Mouse (Mus musculus): ENCODE results near the gene Pxdn.

Gene Pxdn

DNA sequence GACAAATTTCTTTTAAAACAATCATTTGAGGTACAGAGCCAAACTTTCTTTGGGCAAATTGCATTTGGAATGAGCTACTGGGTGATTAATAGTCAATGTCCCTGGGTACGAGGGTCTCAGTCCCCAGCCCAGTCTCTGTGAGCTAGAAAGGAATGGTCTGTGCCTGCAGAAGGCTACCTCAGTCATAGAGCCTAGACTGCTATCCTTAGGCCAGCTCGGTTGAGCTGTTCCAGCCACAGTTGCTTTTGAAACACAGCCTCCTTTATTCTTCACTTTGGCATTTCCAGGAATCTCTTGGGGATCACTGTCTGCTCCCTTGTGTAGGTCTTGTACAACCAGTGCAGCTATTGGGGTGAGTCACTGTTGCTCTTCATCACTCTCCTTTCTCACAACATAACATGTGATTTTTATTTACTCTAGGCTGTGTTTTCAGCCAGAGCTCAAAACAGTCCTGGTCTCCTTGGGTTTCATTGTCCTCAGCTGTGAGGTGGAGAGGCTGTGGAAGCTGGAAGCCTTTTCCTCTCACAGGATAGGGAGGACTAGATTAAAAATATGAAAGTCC lies 86.9 kb downstream of the Pxdn start:
- DNase-seq (ENCODE audit: low read depth, low spot score) = no peak

GRCm38 (mm10) chr12:30027721-30028340 lies 90.4 kb downstream of the Pxdn start:
- DNase-seq (ENCODE audit: low read depth, low spot score) = no peak

DNA sequence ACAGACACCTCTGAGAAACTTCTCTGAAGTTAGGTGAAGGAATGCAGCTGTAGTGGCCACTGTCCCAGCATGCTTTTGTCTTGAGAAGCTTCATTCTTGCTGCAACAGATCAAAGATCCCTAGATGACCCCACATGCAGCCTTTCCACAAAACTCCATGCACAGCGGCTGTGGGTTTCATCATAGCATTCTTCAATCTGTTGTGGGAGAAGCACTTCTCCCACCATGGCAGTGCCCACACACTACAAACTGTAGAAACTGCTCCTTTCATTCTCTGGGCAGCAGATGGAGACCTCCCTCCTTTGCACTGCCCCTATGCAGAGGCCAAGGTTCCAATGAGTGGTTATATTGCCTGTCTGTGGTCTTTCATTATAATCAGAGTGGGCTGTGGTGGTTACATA lies 91.7 kb downstream of the Pxdn start:
- no peak for DNase-seq (ENCODE audit: low read depth, low spot score)

DNA sequence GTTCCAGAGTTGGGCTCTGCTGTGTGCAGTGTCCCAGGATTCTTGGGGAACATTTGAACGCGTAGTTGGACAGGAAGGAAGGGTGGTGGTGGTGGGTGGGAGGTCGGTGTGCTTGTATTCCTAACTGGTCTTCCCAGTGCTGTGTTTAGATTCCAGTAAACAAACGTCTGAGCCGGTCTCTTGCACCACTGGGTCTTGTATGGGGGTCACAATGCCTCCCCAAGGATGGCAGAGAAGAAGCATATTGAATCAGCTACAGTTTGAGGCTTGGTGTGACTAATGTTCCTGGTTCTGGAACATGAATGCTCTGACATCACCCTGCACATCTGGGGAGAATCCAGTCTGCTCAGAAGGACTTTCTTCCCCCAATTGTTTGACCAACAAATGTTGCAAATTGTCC lies 93.2 kb downstream of the Pxdn start:
- DNase-seq (ENCODE audit: low read depth, low spot score) = no peak

GRCm38 (mm10) chr12:30034681-30035080 lies 97.3 kb downstream of the Pxdn start:
- DNase-seq (ENCODE audit: low read depth, low spot score) = no peak

GRCm38 (mm10) chr12:30035406-30035805 lies 98.0 kb downstream of the Pxdn start:
- no peak for DNase-seq (ENCODE audit: low read depth, low spot score)

DNA sequence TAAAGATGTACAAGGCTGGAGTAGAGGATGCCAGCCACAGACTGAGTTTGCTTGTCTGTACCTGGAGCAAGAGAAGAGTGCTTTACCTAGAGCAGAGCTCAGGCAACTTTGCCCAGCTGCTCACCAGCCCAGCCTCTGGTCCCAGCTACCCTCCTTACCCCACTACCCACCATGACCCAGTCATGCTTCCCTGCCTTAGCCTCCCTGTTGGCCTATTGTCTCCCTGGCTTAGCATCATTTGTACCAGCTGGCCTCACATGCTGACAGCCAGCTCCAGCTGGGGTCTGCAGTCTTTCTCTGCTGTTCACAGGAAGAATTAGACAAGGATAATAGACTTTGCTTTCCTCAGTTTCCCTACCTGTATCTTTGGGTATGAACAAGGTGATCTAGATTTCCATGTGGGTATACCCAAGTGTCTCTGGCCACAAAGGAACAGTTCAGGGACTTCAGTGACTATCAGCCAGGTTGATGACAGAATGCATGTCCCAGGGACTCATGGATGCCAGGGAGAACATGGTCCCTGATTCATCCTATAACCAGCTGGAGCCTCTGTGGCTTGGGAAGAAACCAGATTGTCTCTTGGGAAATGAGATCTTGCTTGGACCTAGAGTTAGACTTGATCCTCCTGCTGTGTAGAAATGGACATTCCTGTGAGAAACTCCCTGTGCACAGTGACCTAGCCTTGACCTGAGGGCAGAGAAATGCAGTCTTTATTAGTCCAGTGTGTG lies 98.6 kb downstream of the Pxdn start:
- DNase-seq (ENCODE audit: low read depth, low spot score) = no peak

GRCm38 (mm10) chr12:30036569-30037055 lies 99.2 kb downstream of the Pxdn start:
- DNase-seq (ENCODE audit: low read depth, low spot score) = no peak

DNA sequence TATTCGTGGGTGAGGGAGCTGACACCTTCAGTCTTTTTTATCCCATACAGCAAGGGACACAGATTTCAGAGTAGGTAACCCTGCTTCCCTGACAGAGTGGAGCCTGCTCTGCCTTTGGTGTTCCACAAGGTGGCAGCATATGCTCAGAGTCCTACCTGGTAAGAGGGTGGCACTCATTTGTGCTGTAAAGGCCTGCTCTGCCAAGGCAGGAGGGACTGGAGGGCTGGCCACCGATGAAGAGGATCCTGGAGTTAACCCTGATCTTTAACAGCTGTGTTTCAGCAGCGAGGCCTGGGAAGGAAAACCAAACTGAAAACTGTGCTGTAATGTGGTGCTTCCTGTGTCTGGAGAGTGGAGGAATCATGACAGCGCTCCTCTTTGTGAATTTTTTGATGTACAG lies 102.2 kb downstream of the Pxdn start:
- peak; percentile 54 for DNase-seq (ENCODE audit: low read depth, low spot score)

GRCm38 (mm10) chr12:30040150-30040549 lies 102.7 kb downstream of the Pxdn start:
- peak; percentile 31 for DNase-seq (ENCODE audit: low read depth, low spot score)

DNA sequence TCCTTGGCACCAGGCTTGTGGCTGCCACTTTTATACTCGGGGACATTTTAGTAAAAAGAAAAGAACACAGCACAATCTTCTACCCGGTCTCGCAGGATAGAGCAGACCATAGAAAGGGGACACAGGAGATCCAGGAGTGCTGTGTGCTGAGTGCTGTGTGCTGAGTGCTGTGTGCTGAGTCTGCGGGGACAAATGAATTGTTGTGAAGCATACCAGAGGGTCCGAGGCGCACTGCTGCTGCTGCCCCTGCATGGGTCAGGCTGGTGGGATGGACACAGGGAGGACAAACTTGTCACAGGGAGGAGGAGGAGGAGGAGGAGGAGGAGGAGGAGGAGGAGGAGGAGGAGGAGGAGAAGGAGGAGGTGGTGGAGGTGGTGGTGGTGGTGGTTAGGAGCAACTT lies 111.4 kb downstream of the Pxdn start:
- no peak for DNase-seq (ENCODE audit: low read depth, low spot score)

- no peak for DNase-seq (ENCODE audit: low read depth, low spot score)
These were observed 112.4 kb downstream of the Pxdn start for GRCm38 (mm10) chr12:30049818-30050217.

- no peak for DNase-seq (ENCODE audit: low read depth, low spot score)
These were observed 112.8 kb downstream of the Pxdn start for GRCm38 (mm10) chr12:30050235-30050634.

DNA sequence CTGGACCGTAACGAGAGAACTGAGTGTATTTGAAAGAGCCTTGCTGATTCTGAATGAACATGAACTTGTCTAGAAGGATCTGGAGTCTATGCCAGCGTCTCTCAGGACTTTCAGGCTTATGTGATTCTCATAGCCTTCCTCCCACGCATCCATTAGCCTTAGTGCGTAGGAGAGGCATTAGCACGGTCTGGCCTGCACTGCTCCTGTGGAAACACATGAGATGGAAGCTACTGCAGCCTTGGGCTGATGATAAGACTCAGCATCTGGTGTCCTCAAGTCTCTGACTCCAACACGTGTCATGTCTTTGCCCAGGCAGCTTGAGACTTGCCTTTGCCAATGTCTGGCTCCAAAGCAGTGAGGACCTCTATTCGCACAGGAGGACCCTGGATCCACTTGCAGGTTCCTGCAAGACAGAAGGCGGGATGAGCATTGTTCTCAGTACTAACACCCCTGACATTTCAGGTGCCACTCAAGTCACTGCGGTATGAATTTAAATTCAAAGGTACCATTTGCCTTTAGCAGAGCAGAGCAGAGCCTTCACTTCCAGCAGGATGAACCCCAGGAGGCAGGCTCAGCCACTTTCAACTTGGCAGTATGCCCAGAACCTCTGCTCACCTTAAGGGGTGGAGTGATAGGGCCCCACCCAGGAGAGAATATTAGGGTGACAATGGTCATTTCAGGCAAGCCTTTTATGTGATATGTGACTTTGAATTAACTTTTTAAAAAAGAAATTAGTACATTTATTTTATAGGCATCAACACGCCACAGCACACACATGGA lies 117.5 kb downstream of the Pxdn start:
- no peak for DNase-seq (ENCODE audit: low read depth, low spot score)

DNA sequence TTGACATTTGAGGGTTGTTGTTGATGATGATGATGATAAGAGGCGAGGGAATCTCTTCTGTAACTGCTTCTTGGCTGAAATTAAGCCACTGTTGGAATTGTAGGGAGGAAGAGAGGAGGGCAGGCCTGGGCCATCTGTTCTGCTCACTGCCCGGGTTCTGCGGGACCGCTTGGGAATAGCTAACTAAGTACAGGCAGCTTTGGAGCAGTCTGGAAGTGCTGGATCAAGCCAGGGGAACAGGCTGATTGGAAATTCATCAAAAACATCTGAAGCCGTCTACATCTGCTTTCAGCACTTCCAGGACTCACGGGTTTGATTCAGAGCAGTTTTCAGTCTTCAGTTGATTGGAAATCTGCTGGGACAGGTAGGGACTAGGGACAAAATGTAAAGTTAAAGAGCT lies 120.6 kb downstream of the Pxdn start:
- DNase-seq (ENCODE audit: low read depth, low spot score) = peak; percentile 25

GRCm38 (mm10) chr12:30061503-30062117 lies 124.2 kb downstream of the Pxdn start:
- DNase-seq (ENCODE audit: low read depth, low spot score) = no peak

GRCm38 (mm10) chr12:30062118-30062505 lies 124.7 kb downstream of the Pxdn start:
- no peak for DNase-seq (ENCODE audit: low read depth, low spot score)

Measured in forelimb bud, embryonic 11.5 days (tissue).